Mouse (Mus musculus) CH12.LX (cell line): Measurements from ENCODE around the gene Defa21. TPM values are rescaled to one million over a fixed set of nuclear protein-coding genes. Genes with fewer than 3 reads are reported as not detected.
"Not testable (repeated sequence)": the region's sequence is repeated elsewhere in the genome, so short reads cannot be mapped to it uniquely, and the experiment has no call there.

Source experiments
- DNase-seq: peaks from one replicate; pipeline ENCODE4 v3.0.0-alpha.2; 2013; ENCODE audit errors: extremely low read depth
- H3K27ac ChIP-seq: 2 replicates; pipeline ENCODE4 v1.5.1; 2012; ENCODE audit warnings: low read depth, mild to moderate bottlenecking, control low read depth, moderate library complexity; ENCODE audit not compliant: insufficient read depth
- H3K27me3 ChIP-seq: replicated peaks from 2 replicates; pipeline ENCODE3; 2012; ENCODE audit warnings: inconsistent platforms
- H3K36me3 ChIP-seq, 2 experiments: replicated peaks in 1 of 2; 2 replicates each; pipeline versions ENCODE3 to v1.6.1; 2012; ENCODE audit warnings: inconsistent platforms in 1 of 2, low read length in 1 of 2, mild to moderate bottlenecking in 1 of 2, mixed read lengths in 1 of 2, moderate library complexity in 1 of 2; ENCODE audit not compliant: control insufficient read depth in 1 of 2, insufficient read depth in 1 of 2
- H3K4me1 ChIP-seq, 2 experiments: 2 replicates each; pipeline ENCODE4 v1.6.1; 2012; ENCODE audit warnings: inconsistent platforms in 1 of 2, moderate library complexity in 1 of 2; ENCODE audit not compliant: insufficient read depth in 2 of 2, control insufficient read depth in 1 of 2
- H3K4me2 ChIP-seq: 2 replicates; pipeline ENCODE4 v1.6.1; 2012; ENCODE audit warnings: low read depth, mild to moderate bottlenecking, control low read depth; ENCODE audit not compliant: poor library complexity, insufficient read depth, severe bottlenecking
- H3K4me3 ChIP-seq, 3 experiments: fragments of 150-350 bp in 1 of 3; sonication (generic) in 1 of 3; replicated peaks in 1 of 3; 2 replicates each; pipeline versions ENCODE3 to v1.5.1; 2011 to 2012; ENCODE audit warnings: low read depth in 2 of 3, low read length in 2 of 3, mild to moderate bottlenecking in 2 of 3, moderate library complexity in 2 of 3, control low read depth in 1 of 3, improper control_type of control experiment in 1 of 3, inconsistent platforms in 1 of 3, mixed read lengths in 1 of 3; ENCODE audit not compliant: poor library complexity in 1 of 3
- H3K79me2 ChIP-seq: replicated peaks from 2 replicates; pipeline ENCODE4 v1.6.1; 2012; ENCODE audit warnings: mild to moderate bottlenecking, moderate library complexity; ENCODE audit not compliant: control insufficient read depth, poor library complexity, insufficient read depth, severe bottlenecking; ENCODE audit errors: extremely low read depth
- H3K9ac ChIP-seq: 2 replicates; pipeline ENCODE4 v1.6.1; 2012; ENCODE audit warnings: low read depth, mild to moderate bottlenecking, control low read depth, moderate library complexity; ENCODE audit not compliant: insufficient read depth
- H3K9me3 ChIP-seq: replicated peaks from 2 replicates; pipeline ENCODE3; 2012; ENCODE audit warnings: low read length, inconsistent platforms, mixed read lengths
- CHD1 ChIP-seq: IDR thresholded peaks from 2 replicates; pipeline ENCODE4 v1.6.1; 2012; ENCODE audit warnings: low read depth, low read length, improper control_type of control experiment, inconsistent platforms
- CTCF ChIP-seq, 2 experiments: IDR thresholded peaks in 1 of 2; conservative IDR thresholded peaks in 1 of 2; 2 replicates each; pipeline ENCODE4 v1.5.1; 2011 to 2012; ENCODE audit warnings: low read depth in 2 of 2, low read length in 2 of 2, improper control_type of control experiment in 1 of 2, inconsistent platforms in 1 of 2, mild to moderate bottlenecking in 1 of 2, moderate library complexity in 1 of 2
- E2F4 ChIP-seq: IDR thresholded peaks from 2 replicates; pipeline ENCODE4 v1.6.1; 2011; ENCODE audit warnings: low read depth, low read length, improper control_type of control experiment; ENCODE audit not compliant: insufficient replicate concordance
- EP300 ChIP-seq: IDR thresholded peaks from 2 replicates; pipeline ENCODE4 v1.6.1; 2011; ENCODE audit warnings: low read length, improper control_type of control experiment
- ETS1 ChIP-seq: conservative IDR thresholded peaks from 2 replicates; pipeline ENCODE4 v1.6.1; 2012; ENCODE audit warnings: low read depth, mild to moderate bottlenecking, inconsistent platforms, low read length, improper control_type of control experiment, moderate library complexity
- MAFK ChIP-seq: IDR thresholded peaks from 2 replicates; pipeline ENCODE4 v1.6.1; 2011; ENCODE audit warnings: low read length, improper control_type of control experiment; ENCODE audit not compliant: insufficient replicate concordance
- PAX5 ChIP-seq: IDR thresholded peaks from 2 replicates; pipeline ENCODE4 v1.6.1; 2012; ENCODE audit warnings: low read length, inconsistent platforms, mixed read lengths
- POLR2AphosphoS2 ChIP-seq: IDR thresholded peaks from 2 replicates; pipeline ENCODE4 v1.6.1; 2011; ENCODE audit warnings: low read depth, low read length, improper control_type of control experiment
- RAD21 ChIP-seq: IDR thresholded peaks from 2 replicates; pipeline ENCODE4 v1.6.1; 2011; ENCODE audit warnings: low read depth, mild to moderate bottlenecking, low read length, improper control_type of control experiment, moderate library complexity
- SMC3 ChIP-seq: IDR thresholded peaks from 2 replicates; pipeline ENCODE4 v1.6.1; 2011; ENCODE audit warnings: low read depth, low read length, improper control_type of control experiment
- TBP ChIP-seq: conservative IDR thresholded peaks from 2 replicates; pipeline ENCODE4 v1.6.1; 2011; ENCODE audit warnings: low read depth, low read length, improper control_type of control experiment
- TCF12 ChIP-seq: IDR thresholded peaks from 2 replicates; pipeline ENCODE4 v1.6.1; 2014; ENCODE audit warnings: low read depth, mild to moderate bottlenecking, inconsistent platforms, low read length, improper control_type of control experiment
- UBTF ChIP-seq: IDR thresholded peaks from 2 replicates; pipeline ENCODE4 v1.6.1; 2012; ENCODE audit warnings: low read depth, mild to moderate bottlenecking, inconsistent platforms, low read length, improper control_type of control experiment, moderate library complexity
- USF1 ChIP-seq: IDR thresholded peaks from 2 replicates; pipeline ENCODE4 v1.6.1; 2014; ENCODE audit warnings: low read depth, mild to moderate bottlenecking, inconsistent platforms, low read length, improper control_type of control experiment
- ZKSCAN1 ChIP-seq: IDR thresholded peaks from 2 replicates; pipeline ENCODE4 v1.6.1; 2012; ENCODE audit warnings: low read depth, inconsistent platforms, low read length, improper control_type of control experiment, borderline replicate concordance
- ZMIZ1 ChIP-seq: IDR thresholded peaks from 2 replicates; pipeline ENCODE4 v1.6.1; 2012; ENCODE audit warnings: low read depth, mild to moderate bottlenecking, inconsistent platforms, low read length, improper control_type of control experiment
- ZNF384 ChIP-seq: IDR thresholded peaks from 2 replicates; pipeline ENCODE4 v1.6.1; 2012; ENCODE audit warnings: low read depth, low read length, improper control_type of control experiment, inconsistent platforms
- dilution Hi-C: fragments of 300-500 bp; cut with MboI; formaldehyde crosslinking; loops from 2 replicates; pipeline ENCODE4 v1.14.3; 2020; ENCODE audit warnings: low sequenced_read_pairs; ENCODE audit not compliant: extremely low pct_unique_long_range_greater_than_20kb, extremely low pct_ligation_motif_present
- in situ Hi-C: fragments of 300-500 bp; cut with MboI; formaldehyde crosslinking; loops from 3 replicates; pipeline ENCODE4 v1.14.3; 2019; ENCODE audit warnings: low sequenced_read_pairs, low pct_ligation_motif_present, low pct_unique_long_range_greater_than_20kb, mixed read lengths
- polyA plus RNA-seq: library from polyadenylated mRNA; unstranded; fragments of >175 nt; gene quantifications from 2 replicates; pipeline ENCODE4 v1.2.1, GENCODE M21; 2012; ENCODE audit warnings: low read depth; ENCODE audit not compliant: insufficient read length
- total RNA-seq, 2 experiments: library from RNA; depleted of rRNA; stranded (reverse); fragments of 300-350 nt in 1 of 2; fragments of >200 nt in 1 of 2; gene quantifications; 2 replicates each; pipeline ENCODE4 v1.2.3; 2012 to 2014

Defa21 gene
- total RNA-seq (2012; rRNA removed) = not detected in 2 replicates
- total RNA-seq (2014; rRNA removed) = not detected in 2 replicates
- polyA plus RNA-seq = not detected in 2 replicates

- H3K4me2 ChIP-seq, in situ Hi-C loops, H3K27me3 ChIP-seq, H3K27ac ChIP-seq, DNase-seq, H3K79me2 ChIP-seq, dilution Hi-C loops, H3K9ac ChIP-seq, H3K36me3 ChIP-seq, H3K4me3 ChIP-seq, H3K9me3 ChIP-seq, H3K4me1 ChIP-seq: not testable (repeated sequence)
These were observed at the start of gene Defa21 for GRCm38 (mm10) chr8:21025245-21025644. TSS of gene Defa21 (plus strand) at chr8:21025545.

GRCm38 (mm10) chr8:20979846-20980245, 45.5 kb upstream of the Defa21 start:
- Histone ChIP-seq H3K4me2 (no peak overlapping the region), H3K4me3 (no peak overlapping the region), H3K9me3 (peaks cover 2% of the 10 kb centered on the region), H3K4me1 (no peaks in the 10 kb centered on the region), H3K79me2 (no peaks in the 10 kb centered on the region), H3K27me3 (peaks cover 16% of the 10 kb centered on the region), H3K27ac (no peak overlapping the region), H3K36me3 (no peaks in the 10 kb centered on the region), H3K9ac (no peak overlapping the region)
- no peak for DNase-seq
- dilution Hi-C loops (no loop called here), in situ Hi-C loops (no loop called here)
- no peak for TF ChIP-seq POLR2AphosphoS2
- no peak for TF ChIP-seq SMC3
- TF ChIP-seq E2F4 = no peak
- no peak for TF ChIP-seq UBTF
- no peak for TF ChIP-seq EP300
- TF ChIP-seq PAX5 = no peak
- no peak for TF ChIP-seq ZMIZ1
- no peak for TF ChIP-seq ETS1
- no peak for TF ChIP-seq RAD21
- TF ChIP-seq TBP = no peak
- TF ChIP-seq TCF12 = no peak
- no peak for TF ChIP-seq CTCF (conservative IDR thresholded peaks at IDR 0.05 in 1 of 2, IDR thresholded peaks at IDR 0.05 in 1 of 2; ENCODE audit: low read depth in 2 of 2, low read length in 2 of 2)
- no peak for TF ChIP-seq CHD1
- TF ChIP-seq ZNF384 = no peak
- TF ChIP-seq USF1 = no peak
- no peak for TF ChIP-seq ZKSCAN1
- TF ChIP-seq MAFK = no peak

GRCm38 (mm10) chr8:20994042-20994441, 31.3 kb upstream of the Defa21 start:
- H3K4me1 ChIP-seq, H3K27ac ChIP-seq, dilution Hi-C loops, in situ Hi-C loops, DNase-seq, H3K4me3 ChIP-seq, H3K79me2 ChIP-seq, H3K4me2 ChIP-seq, H3K9ac ChIP-seq, H3K9me3 ChIP-seq, H3K36me3 ChIP-seq: not testable (repeated sequence)
- peaks cover 34% of the 10 kb centered on the region for H3K27me3 ChIP-seq
